Mouse (Mus musculus) bone marrow, adult 2 months (tissue): ENCODE results near the gene Sash3. TPM values are rescaled to one million over a fixed set of nuclear protein-coding genes. Genes with fewer than 3 reads are reported as not detected.
"Not testable (repeated sequence)": the region's sequence is repeated elsewhere in the genome, so short reads cannot be mapped to it uniquely, and the experiment has no call there.

Experiments
- H3K27ac ChIP-seq: fragments of 200-500 bp; 2 replicates; pipeline ENCODE4 v1.5.1; 2012; ENCODE audit warnings: low read depth, mild to moderate bottlenecking, control low read depth, inconsistent platforms, low read length; ENCODE audit not compliant: control insufficient read depth, poor library complexity, insufficient read depth
- H3K4me1 ChIP-seq: fragments of 200-500 bp; 2 replicates; pipeline ENCODE4 v1.6.1; 2011; ENCODE audit warnings: low read length; ENCODE audit not compliant: control insufficient read depth, insufficient read depth
- H3K4me3 ChIP-seq: fragments of 200-500 bp; replicated peaks from 2 replicates; pipeline ENCODE3; 2011; ENCODE audit warnings: mild to moderate bottlenecking, low read depth, low read length, control low read depth; ENCODE audit not compliant: control insufficient read depth
- CTCF ChIP-seq: fragments of 200-500 bp; IDR thresholded peaks from 2 replicates; pipeline ENCODE4 v1.5.1; 2011; ENCODE audit warnings: low read length, control low read depth; ENCODE audit not compliant: control insufficient read depth, insufficient read depth
- POLR2A ChIP-seq: fragments of 200-500 bp; IDR thresholded peaks from 2 replicates; pipeline ENCODE4 v1.6.1; 2011; ENCODE audit warnings: low read depth, mild to moderate bottlenecking, control low read depth, low read length, borderline replicate concordance; ENCODE audit not compliant: control insufficient read depth
- WGBS: fragments of 180-500 bp; shearing (Covaris S2); methylation state at CpG from one replicate; pipeline ENCODE4 v1.1.7; 2018; 5-methylcytosine and 5-hydroxymethylcytosine counted together
- polyA plus RNA-seq: library from polyadenylated mRNA; stranded (reverse); fragments of >200 nt; gene quantifications from 2 replicates; pipeline ENCODE4 v1.2.4, GENCODE M21; 2011; ENCODE audit warnings: low replicate concordance; ENCODE audit not compliant: missing spikeins, insufficient read depth, insufficient read length

The Sash3 gene
- polyA plus RNA-seq, 1 experiment = 33.7 TPM

GRCm38 (mm10) chrX:48202995-48203394, 56.8 kb downstream of the Sash3 start:
- WGBS = 88% methylated on average over 4 of the region's 4 CpGs
- Histone ChIP-seq H3K4me1 (peaks cover 1% of the 10 kb centered on the region; the same call in 1 of the 2 replicates), H3K27ac (no peak overlapping the region), H3K4me3 (no peak overlapping the region)
- TF ChIP-seq POLR2A = no peak
- no peak for TF ChIP-seq CTCF

- 66% methylated on average over 7 of the region's 7 CpGs for WGBS
- TF ChIP-seq CTCF (no peak), POLR2A (no peak)
- no peak overlapping the region for H3K27ac ChIP-seq
- H3K4me3 ChIP-seq = no peak overlapping the region
- H3K4me1 ChIP-seq = peaks cover 1% of the 10 kb centered on the region; the same call in 1 of the 2 replicates
Observed at GRCm38 (mm10) chrX:48203763-48204162, 57.5 kb downstream of the Sash3 start.

GRCm38 (mm10) chrX:48204469-48204868, 58.2 kb downstream of the Sash3 start:
- 25% methylated on average over 6 of the region's 6 CpGs for WGBS
- no peak overlapping the region for H3K4me3 ChIP-seq
- TF ChIP-seq CTCF (no peak), POLR2A (no peak)

GRCm38 (mm10) chrX:48207761-48208487, 61.7 kb downstream of the Sash3 start:
- Histone ChIP-seq H3K27ac (peak overlapping the region; percentile 34), H3K4me1 (peaks cover 1% of the 10 kb centered on the region; the same call in 1 of the 2 replicates), H3K4me3 (peak overlapping the region; percentile 87)
- WGBS = 8% methylated on average over 35 of the region's 36 CpGs
- TF ChIP-seq CTCF = no peak
- no peak for TF ChIP-seq POLR2A

More at GRCm38 (mm10) chrX:48204469-48204868, 58.2 kb downstream of the Sash3 start:
- Histone ChIP-seq H3K4me1 (peaks cover 1% of the 10 kb centered on the region; the same call in 1 of the 2 replicates), H3K27ac (no peak overlapping the region)

- Histone ChIP-seq H3K4me3 (peak within 1 kb of the TSS; percentile 87), H3K27ac (peak within 1 kb of the TSS; percentile 81), H3K4me1 (peaks cover 1% of the 10 kb centered on the region; the same call in 1 of the 2 replicates)
- WGBS = 11% methylated on average over 34 of the region's 34 CpGs
- TF ChIP-seq CTCF = no peak
- peak; percentile 58; the same call in 1 of the 2 replicates for TF ChIP-seq POLR2A
Observed at GRCm38 (mm10) chrX:48208519-48209185, 62.4 kb downstream of the Sash3 start, which contains the start of gene Zdhhc9. Gene Zdhhc9, minus strand, starts transcription at chrX:48208878.

- 69% methylated on average over 4 of the region's 4 CpGs for WGBS
- H3K4me3 ChIP-seq, H3K4me1 ChIP-seq, H3K27ac ChIP-seq: not testable (repeated sequence)
Observed at GRCm38 (mm10) chrX:48209746-48210145, 63.5 kb downstream of the Sash3 start.

Other genes starting within 250 kb of the Sash3 start
- 5.5 and 6.8 TPM in 2 replicates for gene Ocrl, start 234.0 kb upstream of the Sash3 start, polyA plus RNA-seq
- 0.50 TPM in 1 of 2 replicates, not detected in the other for gene Apln, start 111.6 kb upstream of the Sash3 start, polyA plus RNA-seq
- gene Xpnpep2, start 37.7 kb upstream of the Sash3 start, polyA plus RNA-seq = not detected in 2 replicates
- 4.4 and 14.2 TPM in 2 replicates for gene Zdhhc9, start 62.4 kb downstream of the Sash3 start, polyA plus RNA-seq
- gene Utp14a, start 110.4 kb downstream of the Sash3 start, polyA plus RNA-seq = 20.2 and 29.7 TPM in 2 replicates
- 15.3 and 27.3 TPM in 2 replicates for gene Bcorl1, start 194.9 kb downstream of the Sash3 start, polyA plus RNA-seq